Comparison of ENCODE assay signal across 26 mouse cellular contexts in genomic region chr4:131324486-131324885, GRCm38 (mm10).
DNase-seq lines count a peak whose midpoint lies in the region; ATAC-seq and TF ChIP-seq lines count a peak whose summit lies in the region.
"Had no signal": no experiment of that assay in that cellular context is flagged by ENCODE, and none has a peak within 500 bp of the region (broad histone marks: within the 10 kb centered on the region; RNA-seq: fewer than 3 reads in every experiment).

No protein-coding gene starts in this region.

- peak; percentile 53; the same call in 1 of the 2 replicates for ATAC-seq in forebrain, embryonic 13.5 days
- no peak for ATAC-seq in forebrain, embryonic 12.5 days (ENCODE audit: low FRiP score)
- ATAC-seq in forebrain, postnatal 0 days, result peak; percentile 79
- ATAC-seq: CD4-positive, CD25-positive, alpha-beta regulatory T cell, adult 4 months; hindbrain, postnatal 0 days; midbrain, embryonic 15.5 days had no signal

- peak; percentile 28 for DNase-seq in frontal cortex, postnatal 36 days (ENCODE audit: low spot score in 2 of 2)
- no peak for DNase-seq in frontal cortex, postnatal 25 days (ENCODE audit: low spot score in 2 of 2)
- peak; percentile 25 for DNase-seq in right cerebral cortex, adult 18-20 months
- no peak for DNase-seq in right cerebral cortex, postnatal 25 days
- DNase-seq in forebrain, postnatal 0 days, result peak; percentile 74
- DNase-seq in heart, postnatal 4 days, result no peak
- DNase-seq: adrenal gland, postnatal 14 days; gastrocnemius, adult 2 months; gastrocnemius, postnatal 36 days; heart, adult 18-20 months; heart, postnatal 10 days; kidney, adult 2 months; kidney, postnatal 36 days had no signal

- 72% methylated on average over 3 of the region's 3 CpGs for WGBS in forebrain, embryonic 13.5 days
- WGBS in forebrain, embryonic 12.5 days, result 66% methylated on average over 3 of the region's 3 CpGs
- WGBS in forebrain, postnatal 0 days, result 42% methylated on average over 3 of the region's 3 CpGs

- no peak overlapping the region for H3K27ac ChIP-seq in forebrain, embryonic 13.5 days
- H3K27ac ChIP-seq in forebrain, embryonic 12.5 days, result no peak overlapping the region
- peak overlapping the region; percentile 57 for H3K27ac ChIP-seq in forebrain, postnatal 0 days (ENCODE audit: low read depth, low read length)
- H3K27ac ChIP-seq: gastrocnemius, adult 2 months; heart, embryonic 13.5 days; hindbrain, embryonic 10.5 days; hindbrain, postnatal 0 days; limb, embryonic 13.5 days; lung, embryonic 15.5 days; midbrain, embryonic 10.5 days; midbrain, embryonic 15.5 days had no signal

- H3K9ac ChIP-seq in forebrain, embryonic 13.5 days, result no peak overlapping the region
- H3K9ac ChIP-seq in forebrain, embryonic 12.5 days, result no peak overlapping the region
- no peak overlapping the region for H3K9ac ChIP-seq in forebrain, postnatal 0 days
- H3K9ac ChIP-seq: heart, embryonic 13.5 days; intestine, embryonic 15.5 days; limb, embryonic 13.5 days; lung, embryonic 15.5 days; midbrain, embryonic 15.5 days had no signal

- H3K9me3 ChIP-seq in forebrain, embryonic 13.5 days (replicated peaks), result no peaks in the 10 kb centered on the region
- no peaks in the 10 kb centered on the region for H3K9me3 ChIP-seq in forebrain, embryonic 12.5 days
- no peaks in the 10 kb centered on the region for H3K9me3 ChIP-seq in forebrain, postnatal 0 days (ENCODE audit: low read length)
- H3K9me3 ChIP-seq: heart, embryonic 13.5 days; hindbrain, embryonic 10.5 days; intestine, embryonic 15.5 days; limb, embryonic 13.5 days; lung, embryonic 15.5 days; midbrain, embryonic 10.5 days; midbrain, embryonic 15.5 days had no signal

- TF ChIP-seq CTCF in forebrain, postnatal 0 days (IDR thresholded peaks at IDR 0.05; ENCODE audit: low read depth), result no peak

- H3K4me1 ChIP-seq in forebrain, embryonic 13.5 days, result no peaks in the 10 kb centered on the region
- H3K4me1 ChIP-seq in forebrain, embryonic 12.5 days, result no peaks in the 10 kb centered on the region
- no peaks in the 10 kb centered on the region for H3K4me1 ChIP-seq in forebrain, postnatal 0 days (ENCODE audit: insufficient read depth)
- H3K4me1 ChIP-seq: heart, embryonic 13.5 days; hindbrain, embryonic 10.5 days; intestine, embryonic 15.5 days; limb, embryonic 13.5 days; lung, embryonic 15.5 days; midbrain, embryonic 15.5 days had no signal

- H3K4me2 ChIP-seq in forebrain, embryonic 13.5 days, result no peak overlapping the region
- H3K4me2 ChIP-seq in forebrain, embryonic 12.5 days, result no peak overlapping the region
- no peak overlapping the region for H3K4me2 ChIP-seq in forebrain, postnatal 0 days (ENCODE audit: low read depth)
- H3K4me2 ChIP-seq: heart, embryonic 13.5 days; intestine, embryonic 15.5 days; limb, embryonic 13.5 days; liver, embryonic 11.5 days; lung, embryonic 15.5 days; midbrain, embryonic 15.5 days had no signal

- H3K4me3 ChIP-seq in forebrain, embryonic 13.5 days, result no peak overlapping the region
- no peak overlapping the region for H3K4me3 ChIP-seq in forebrain, embryonic 12.5 days (replicated peaks)
- H3K4me3 ChIP-seq in forebrain, postnatal 0 days (ENCODE audit: low read depth, low read length), result no peak overlapping the region
- H3K4me3 ChIP-seq: erythroblast, embryonic 14.5 days; gastrocnemius, adult 2 months; heart, embryonic 13.5 days; hindbrain, embryonic 10.5 days; intestine, embryonic 15.5 days; limb, embryonic 13.5 days; lung, embryonic 15.5 days; midbrain, embryonic 10.5 days; midbrain, embryonic 15.5 days had no signal

- H3K27me3 ChIP-seq in forebrain, embryonic 13.5 days, result no peaks in the 10 kb centered on the region
- H3K27me3 ChIP-seq in forebrain, embryonic 12.5 days, result no peaks in the 10 kb centered on the region
- no peaks in the 10 kb centered on the region for H3K27me3 ChIP-seq in forebrain, postnatal 0 days (ENCODE audit: insufficient read depth, low read length)
- H3K27me3 ChIP-seq: heart, embryonic 13.5 days; intestine, embryonic 15.5 days; limb, embryonic 13.5 days; lung, embryonic 15.5 days; midbrain, embryonic 15.5 days had no signal

- no peaks in the 10 kb centered on the region for H3K36me3 ChIP-seq in forebrain, embryonic 13.5 days (ENCODE audit: poor library complexity, severe bottlenecking)
- no peaks in the 10 kb centered on the region for H3K36me3 ChIP-seq in forebrain, embryonic 12.5 days (replicated peaks)
- H3K36me3 ChIP-seq in forebrain, postnatal 0 days (ENCODE audit: insufficient read depth), result no peaks in the 10 kb centered on the region
- H3K36me3 ChIP-seq: heart, embryonic 13.5 days; hindbrain, embryonic 10.5 days; intestine, embryonic 15.5 days; limb, embryonic 13.5 days; lung, embryonic 15.5 days; midbrain, embryonic 10.5 days; midbrain, embryonic 15.5 days had no signal

Comparison
In these comparisons a context has a peak if more than half of its experiments do, and no peak if none do; other contexts are left out.
1. DNase-seq: peak in frontal cortex, postnatal 36 days (2 of 2), right cerebral cortex, adult 18-20 months (single experiment) and forebrain, postnatal 0 days (single experiment); none in frontal cortex, postnatal 25 days (0 of 2), right cerebral cortex, postnatal 25 days (single experiment) and heart, postnatal 4 days (single experiment).